Mouse (Mus musculus): ENCODE measurements around the gene Mier3.

The Mier3 gene

GRCm38 (mm10) chr13:111680679-111681078, at the start of gene Mier3:
Gene Mier3, plus strand, starts transcription at chr13:111680979.
- no peak for DNase-seq (ENCODE audit: low read depth, low spot score)

- DNase-seq (ENCODE audit: low read depth, low spot score), result no peak
Measured at GRCm38 (mm10) chr13:111634163-111635160, 46.3 kb upstream of the Mier3 start.

- no peak for DNase-seq (ENCODE audit: low read depth, low spot score)
Measured at GRCm38 (mm10) chr13:111640319-111640718, 40.5 kb upstream of the Mier3 start.

- no peak for DNase-seq (ENCODE audit: low read depth, low spot score)
Measured at GRCm38 (mm10) chr13:111643636-111644035, 37.1 kb upstream of the Mier3 start.

- no peak for DNase-seq (ENCODE audit: low read depth, low spot score)
Measured at GRCm38 (mm10) chr13:111646204-111646603, 34.6 kb upstream of the Mier3 start.

GRCm38 (mm10) chr13:111647279-111647678, 33.5 kb upstream of the Mier3 start:
- DNase-seq (ENCODE audit: low read depth, low spot score), result no peak

- DNase-seq (ENCODE audit: low read depth, low spot score), result no peak
Measured at GRCm38 (mm10) chr13:111651020-111651419, 29.8 kb upstream of the Mier3 start.

GRCm38 (mm10) chr13:111655273-111655672, 25.5 kb upstream of the Mier3 start:
- no peak for DNase-seq (ENCODE audit: low read depth, low spot score)

GRCm38 (mm10) chr13:111655856-111656255, 24.9 kb upstream of the Mier3 start:
- DNase-seq (ENCODE audit: low read depth, low spot score), result no peak

- DNase-seq (ENCODE audit: low read depth, low spot score), result no peak
Measured at GRCm38 (mm10) chr13:111656309-111656708, 24.5 kb upstream of the Mier3 start.

GRCm38 (mm10) chr13:111656769-111657168, 24.0 kb upstream of the Mier3 start:
- no peak for DNase-seq (ENCODE audit: low read depth, low spot score)

GRCm38 (mm10) chr13:111658501-111659280, 22.1 kb upstream of the Mier3 start:
- peak; percentile 41 for DNase-seq (ENCODE audit: low read depth, low spot score)

GRCm38 (mm10) chr13:111659430-111659829, 21.3 kb upstream of the Mier3 start:
- DNase-seq (ENCODE audit: low read depth, low spot score), result no peak

GRCm38 (mm10) chr13:111660072-111660471, 20.7 kb upstream of the Mier3 start:
- peak; percentile 77 for DNase-seq (ENCODE audit: low read depth, low spot score)

GRCm38 (mm10) chr13:111660556-111660955, 20.2 kb upstream of the Mier3 start:
- no peak for DNase-seq (ENCODE audit: low read depth, low spot score)

GRCm38 (mm10) chr13:111668016-111668415, 12.8 kb upstream of the Mier3 start:
- DNase-seq (ENCODE audit: low read depth, low spot score), result no peak

GRCm38 (mm10) chr13:111676841-111677240, 3.9 kb upstream of the Mier3 start:
- DNase-seq (ENCODE audit: low read depth, low spot score), result no peak

- no peak for DNase-seq (ENCODE audit: low read depth, low spot score)
Measured at GRCm38 (mm10) chr13:111684056-111684625, 3.4 kb downstream of the Mier3 start.

- DNase-seq (ENCODE audit: low read depth, low spot score), result peak; percentile 85
Measured at GRCm38 (mm10) chr13:111685751-111686462, 5.1 kb downstream of the Mier3 start.

- DNase-seq (ENCODE audit: low read depth, low spot score), result peak; percentile 18
Measured at GRCm38 (mm10) chr13:111686522-111687284, 5.9 kb downstream of the Mier3 start.

All from mesoderm, embryonic 11.5 days (tissue).